Mouse (Mus musculus) MEL (cell line): Measurements from ENCODE around the gene Myo3b.

Experiments used
- CTCF ChIP-seq, 3 experiments: IDR thresholded peaks in 2 of 3; conservative IDR thresholded peaks in 1 of 3; 2 replicates each; pipeline ENCODE4 v1.5.1; 2011 to 2012; ENCODE audit warnings: low read length in 3 of 3, low read depth in 2 of 3, mild to moderate bottlenecking in 2 of 3, improper control_type of control experiment in 1 of 3, inconsistent platforms in 1 of 3, mixed read lengths in 1 of 3, moderate library complexity in 1 of 3; ENCODE audit not compliant: control insufficient read depth in 1 of 3, insufficient read depth in 1 of 3, poor library complexity in 1 of 3, severe bottlenecking in 1 of 3
- EP300 ChIP-seq, 2 experiments: IDR thresholded peaks; 2 replicates each; pipeline ENCODE4 v1.6.1; 2011; ENCODE audit warnings: improper control_type of control experiment in 2 of 2, low read length in 2 of 2, low read depth in 1 of 2, mild to moderate bottlenecking in 1 of 2
- MAX ChIP-seq: IDR thresholded peaks from 2 replicates; pipeline ENCODE4 v1.6.1; 2011; ENCODE audit warnings: low read length, improper control_type of control experiment
- NELFE ChIP-seq: IDR thresholded peaks from 2 replicates; pipeline ENCODE4 v1.6.1; 2011; ENCODE audit warnings: low read depth, low read length, improper control_type of control experiment
- POLR2A ChIP-seq, 2 experiments: IDR thresholded peaks; 2 replicates each; pipeline ENCODE4 v1.6.1; 2011 to 2012; ENCODE audit warnings: low read length in 2 of 2, mild to moderate bottlenecking in 2 of 2, control low read depth in 1 of 2, improper control_type of control experiment in 1 of 2, low read depth in 1 of 2, moderate library complexity in 1 of 2; ENCODE audit not compliant: control insufficient read depth in 1 of 2, insufficient read depth in 1 of 2, poor library complexity in 1 of 2
- TAL1 ChIP-seq: IDR thresholded peaks from 2 replicates; pipeline ENCODE4 v1.6.1; 2012; ENCODE audit warnings: mild to moderate bottlenecking, inconsistent platforms, low read length, moderate library complexity, mixed read lengths
- USF1 ChIP-seq: IDR thresholded peaks from 2 replicates; pipeline ENCODE4 v1.6.1; 2014; ENCODE audit warnings: low read depth, mild to moderate bottlenecking, inconsistent platforms, low read length, improper control_type of control experiment, moderate library complexity

DNA sequence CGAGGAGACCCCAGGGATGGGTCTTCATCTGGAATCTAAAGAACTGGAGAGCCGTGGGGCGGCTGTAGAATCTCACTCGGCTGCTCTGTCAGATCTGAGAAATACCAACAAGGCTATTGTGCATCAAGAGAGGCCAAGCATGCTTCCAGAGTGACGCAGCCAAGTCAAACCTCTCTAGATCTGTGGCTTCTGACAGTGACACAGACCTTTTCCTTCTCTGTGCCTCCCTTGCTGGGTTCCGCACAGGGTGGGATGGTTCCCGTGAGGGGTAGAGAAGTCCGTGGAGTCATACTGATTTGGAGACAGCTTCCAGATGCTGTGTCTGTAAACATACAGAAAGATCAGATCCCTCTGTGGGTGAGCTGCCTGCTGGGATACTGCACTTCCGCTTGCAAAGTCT, 298.9 kb downstream of the Myo3b start:
- no peak for TF ChIP-seq TAL1
- TF ChIP-seq EP300 (IDR thresholded peaks at IDR 0.05; ENCODE audit: low read depth in 1 of 2, low read length in 2 of 2): no peak
- no peak for TF ChIP-seq CTCF (IDR thresholded peaks at IDR 0.05 in 2 of 3, conservative IDR thresholded peaks at IDR 0.05 in 1 of 3; ENCODE audit: control insufficient read depth in 1 of 3, insufficient read depth in 1 of 3, low read depth in 2 of 3, low read length in 3 of 3, poor library complexity in 1 of 3, severe bottlenecking in 1 of 3)
- no peak for TF ChIP-seq POLR2A (IDR thresholded peaks at IDR 0.05; ENCODE audit: control insufficient read depth in 1 of 2, insufficient read depth in 1 of 2, low read depth in 1 of 2, low read length in 2 of 2, poor library complexity in 1 of 2)
- no peak for TF ChIP-seq NELFE
- TF ChIP-seq MAX: no peak
- no peak for TF ChIP-seq USF1
